Mouse (Mus musculus) limb, embryonic 12.5 days (tissue): Measurements from ENCODE around the gene Cblc. TPM values are rescaled to one million over a fixed set of nuclear protein-coding genes. Genes with fewer than 3 reads are reported as not detected.

Experiments used
- ATAC-seq: fragments of 200-750 bp; cut with Nextera tagmentation; 2 replicates; pipeline ENCODE4 v1.8.0; 2017; ENCODE audit warnings: low read depth, moderate TSS enrichment; ENCODE audit not compliant: insufficient number of reproducible peaks, insufficient read depth, low FRiP score, low TSS enrichment
- H3K27ac ChIP-seq: fragments of 300-500 bp; sonication (generic); 2 replicates; pipeline ENCODE4 v1.5.1; 2016; ENCODE audit warnings: mild to moderate bottlenecking, moderate library complexity
- H3K27me3 ChIP-seq: fragments of 300-500 bp; sonication (generic); 2 replicates; pipeline ENCODE4 v1.6.1; 2016; ENCODE audit warnings: mild to moderate bottlenecking, moderate library complexity
- H3K36me3 ChIP-seq: fragments of 300-500 bp; sonication (generic); 2 replicates; pipeline ENCODE4 v1.6.1; 2016; ENCODE audit warnings: mild to moderate bottlenecking, moderate library complexity
- H3K4me1 ChIP-seq: fragments of 300-500 bp; sonication (generic); replicated peaks from 2 replicates; pipeline ENCODE4 v1.6.1; 2016
- H3K4me2 ChIP-seq: fragments of 300-500 bp; sonication (generic); 2 replicates; pipeline ENCODE4 v1.6.1; 2016; ENCODE audit warnings: mild to moderate bottlenecking, moderate library complexity
- H3K4me3 ChIP-seq: fragments of 300-500 bp; sonication (generic); replicated peaks from 2 replicates; pipeline ENCODE4 v1.5.1; 2016; ENCODE audit warnings: mild to moderate bottlenecking
- H3K9ac ChIP-seq: fragments of 300-500 bp; sonication (generic); replicated peaks from 2 replicates; pipeline ENCODE4 v1.6.1; 2016; ENCODE audit warnings: mild to moderate bottlenecking, moderate library complexity
- H3K9me3 ChIP-seq: fragments of 300-500 bp; sonication (generic); 2 replicates; pipeline ENCODE4 v1.6.1; 2016; ENCODE audit warnings: mild to moderate bottlenecking, moderate library complexity
- WGBS: fragments of 180-500 bp; shearing (Covaris S2); methylation state at CpG from one replicate; pipeline ENCODE4 v1.1.7; 2016; 5-methylcytosine and 5-hydroxymethylcytosine counted together
- polyA plus RNA-seq: library from polyadenylated mRNA; unstranded; fragments of >200 nt; fragmentation: Nextera tagmentation; extraction: Ambion mirVana; gene quantifications from 2 replicates; pipeline ENCODE4 v1.2.1, GENCODE M21; 2016

Gene Cblc
- polyA plus RNA-seq, 1 experiment from 2014 or later: 2.8 TPM

- Histone ChIP-seq H3K36me3 (peaks cover 67% of the 10 kb centered on the region), H3K27me3 (no peaks in the 10 kb centered on the region), H3K9me3 (no peaks in the 10 kb centered on the region), H3K4me1 (peaks cover 23% of the 10 kb centered on the region), H3K4me2 (no peak overlapping the region), H3K27ac (peak overlapping the region; percentile 29; the same call in 1 of the 2 replicates), H3K4me3 (no peak overlapping the region), H3K9ac (no peak overlapping the region)
- 11% methylated on average over 8 of the region's 8 CpGs for WGBS
- no peak; the same call in 1 of the 2 replicates for ATAC-seq
Observed at GRCm38 (mm10) chr7:19741329-19742031, 55.1 kb downstream of the Cblc start.

DNA sequence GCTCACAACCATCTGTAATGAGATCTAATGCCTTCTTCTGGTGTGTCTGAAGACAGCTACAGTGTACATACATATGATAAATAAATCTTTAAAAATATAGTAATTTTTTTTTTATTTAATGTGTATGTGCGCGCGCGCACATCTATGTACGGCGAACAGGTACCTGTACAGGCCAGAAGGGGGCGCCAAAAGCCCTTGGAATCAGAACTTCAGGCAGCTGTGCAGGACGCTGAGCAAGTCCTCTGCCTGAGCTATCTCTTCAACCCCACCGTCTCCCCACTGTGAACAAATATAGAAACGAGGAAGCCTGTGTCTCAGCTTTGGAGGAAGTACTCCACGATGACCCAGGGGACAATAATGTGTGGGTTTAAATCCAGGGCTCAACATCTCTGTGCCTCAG, 56.3 kb downstream of the Cblc start:
- ATAC-seq: no peak
- H3K9ac ChIP-seq: no peak overlapping the region
- WGBS: 89% methylated on average over 11 of the region's 11 CpGs
- no peak overlapping the region for H3K4me2 ChIP-seq
- H3K9me3 ChIP-seq: no peaks in the 10 kb centered on the region
- H3K4me3 ChIP-seq: no peak overlapping the region
- no peak overlapping the region for H3K27ac ChIP-seq
- peaks cover 74% of the 10 kb centered on the region for H3K36me3 ChIP-seq
- no peaks in the 10 kb centered on the region for H3K27me3 ChIP-seq
- H3K4me1 ChIP-seq: peaks cover 15% of the 10 kb centered on the region

DNA sequence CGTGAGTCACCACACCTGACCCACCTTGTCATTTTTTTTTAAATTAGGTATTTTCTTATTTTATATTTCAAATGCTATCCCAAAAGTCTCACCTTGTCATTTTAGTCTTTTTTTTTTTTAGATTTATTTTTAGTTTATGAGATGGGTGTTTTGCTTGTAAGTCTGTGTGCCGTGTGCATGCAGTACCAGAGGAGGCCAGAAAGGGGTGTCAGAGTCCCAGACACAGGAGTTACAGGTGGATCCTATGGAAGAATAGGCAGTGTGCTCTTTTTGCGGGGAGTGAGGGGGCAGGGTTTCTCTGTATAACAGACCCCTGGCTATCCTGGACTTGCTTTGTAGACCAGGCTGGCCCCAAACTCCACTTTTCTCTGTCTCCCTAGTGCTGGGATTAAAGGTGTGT, 57.8 kb downstream of the Cblc start:
- no peak overlapping the region for H3K4me2 ChIP-seq
- H3K4me3 ChIP-seq: no peak overlapping the region
- WGBS: 87% methylated on average over 3 of the region's 3 CpGs
- no peak overlapping the region for H3K9ac ChIP-seq
- peaks cover 6% of the 10 kb centered on the region; the same call in 1 of the 2 replicates for H3K4me1 ChIP-seq
- ATAC-seq: no peak
- peaks cover 78% of the 10 kb centered on the region for H3K36me3 ChIP-seq
- H3K27ac ChIP-seq: no peak overlapping the region; the same call in 1 of the 2 replicates
- H3K9me3 ChIP-seq: no peaks in the 10 kb centered on the region
- H3K27me3 ChIP-seq: no peaks in the 10 kb centered on the region

DNA sequence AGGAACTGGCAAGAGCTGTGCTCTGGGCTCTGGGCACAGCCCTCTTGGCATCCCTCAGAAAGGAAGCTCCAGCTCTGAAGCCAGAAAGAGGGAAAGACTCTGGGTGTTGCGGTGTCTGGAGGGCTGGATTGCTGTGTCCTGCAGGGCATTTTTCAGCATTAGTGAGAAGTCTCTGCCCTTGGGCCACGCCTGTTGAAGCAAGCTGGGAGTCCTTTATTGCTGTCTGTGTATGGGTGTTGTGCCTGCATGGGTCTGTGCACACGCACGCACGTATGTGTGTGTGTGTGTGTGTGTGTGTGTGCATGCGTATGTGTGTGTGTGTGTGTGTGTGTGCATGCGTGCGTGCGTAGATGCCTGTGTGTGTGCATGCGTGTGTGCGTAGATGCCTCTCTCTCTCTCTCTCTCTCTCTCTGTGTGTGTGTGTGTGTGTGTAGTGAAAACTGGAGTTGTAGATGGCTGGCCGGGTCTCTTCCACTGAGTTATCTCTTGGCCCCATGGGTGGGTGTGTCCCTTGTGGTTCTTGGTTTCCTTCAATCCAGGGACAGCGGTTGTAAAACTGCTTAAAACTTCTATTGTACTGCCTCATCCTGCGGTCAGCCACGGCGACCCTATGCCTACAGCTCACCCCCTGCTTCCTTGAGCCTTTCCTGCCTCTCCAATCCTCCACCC, 60.1 kb downstream of the Cblc start:
- Histone ChIP-seq H3K9me3 (no peaks in the 10 kb centered on the region), H3K9ac (no peak overlapping the region), H3K36me3 (peaks cover 83% of the 10 kb centered on the region), H3K4me2 (no peak overlapping the region), H3K4me3 (no peak overlapping the region), H3K4me1 (peaks cover 2% of the 10 kb centered on the region; the same call in 1 of the 2 replicates), H3K27me3 (no peaks in the 10 kb centered on the region), H3K27ac (no peak overlapping the region)
- no peak for ATAC-seq
- WGBS: 92% methylated on average over 16 of the region's 16 CpGs

DNA sequence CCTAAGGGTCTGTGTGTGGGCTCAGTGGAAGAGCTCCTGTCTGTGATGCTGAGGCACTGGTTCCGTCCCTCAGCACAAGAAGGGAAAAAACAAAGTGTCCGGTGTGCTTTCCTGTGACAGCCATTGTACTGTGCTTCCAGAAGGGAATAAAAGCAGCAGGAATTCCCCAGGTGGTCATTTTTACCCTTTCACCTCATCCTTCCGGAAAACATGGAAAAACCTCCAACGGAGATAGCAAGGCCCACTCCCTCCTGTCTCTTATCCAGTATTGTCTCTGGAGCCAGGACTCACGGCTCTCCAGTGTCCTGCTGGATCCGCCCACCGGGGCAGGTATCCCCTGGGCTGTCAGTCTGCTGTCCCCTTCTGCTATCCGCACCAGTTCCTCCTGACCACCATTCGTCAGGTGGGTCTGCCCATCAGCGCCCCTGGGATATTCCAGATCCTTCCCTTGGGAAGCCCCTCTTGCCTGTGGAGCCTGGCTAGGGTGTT, 62.4 kb downstream of the Cblc start:
- no peak for ATAC-seq
- WGBS: 85% methylated on average over 10 of the region's 10 CpGs
- no peak overlapping the region for H3K4me3 ChIP-seq
- H3K27ac ChIP-seq: no peak overlapping the region
- no peak overlapping the region for H3K9ac ChIP-seq
- H3K4me1 ChIP-seq: no peaks in the 10 kb centered on the region
- H3K9me3 ChIP-seq: no peaks in the 10 kb centered on the region
- H3K27me3 ChIP-seq: no peaks in the 10 kb centered on the region
- H3K36me3 ChIP-seq: peaks cover 90% of the 10 kb centered on the region
- no peak overlapping the region for H3K4me2 ChIP-seq

Other genes starting within 250 kb of the Cblc start
- gene Ppp1r37, start 233.7 kb downstream of the Cblc start, polyA plus RNA-seq: 33.2 and 39.7 TPM in 2 replicates
- 0.38 and 0.61 TPM in 2 replicates for gene Zfp296, start 219.5 kb downstream of the Cblc start, polyA plus RNA-seq
- gene Gemin7, start 219.2 kb downstream of the Cblc start, polyA plus RNA-seq: 167 and 170 TPM in 2 replicates
- 77.4 and 78.4 TPM in 2 replicates for gene Clasrp, start 192.3 kb downstream of the Cblc start, polyA plus RNA-seq
- gene Relb, start 167.4 kb downstream of the Cblc start, polyA plus RNA-seq: 5.8 and 7.3 TPM in 2 replicates
- 92.6 and 94.2 TPM in 2 replicates for gene Clptm1, start 131.8 kb downstream of the Cblc start, polyA plus RNA-seq
- 0.97 TPM in 1 of 2 replicates, not detected in the other for gene Apoc2, start 118.9 kb downstream of the Cblc start, polyA plus RNA-seq
- gene Gm44805, start 115.4 kb downstream of the Cblc start, polyA plus RNA-seq: not detected in 2 replicates
- not detected in 2 replicates for gene Apoc4, start 115.3 kb downstream of the Cblc start, polyA plus RNA-seq
- gene Apoc1, start 104.1 kb downstream of the Cblc start, polyA plus RNA-seq: 4.6 and 7.0 TPM in 2 replicates
- 114 and 131 TPM in 2 replicates for gene Apoe, start 97.6 kb downstream of the Cblc start, polyA plus RNA-seq
- 166 and 174 TPM in 2 replicates for gene Tomm40, start 81.4 kb downstream of the Cblc start, polyA plus RNA-seq
- 65.0 and 74.9 TPM in 2 replicates for gene Nectin2, start 46.3 kb downstream of the Cblc start, polyA plus RNA-seq
- gene Bcam, start 25.8 kb downstream of the Cblc start, polyA plus RNA-seq: 59.7 and 63.3 TPM in 2 replicates
- gene Bcl3, start 26.0 kb upstream of the Cblc start, polyA plus RNA-seq: 0.54 and 0.82 TPM in 2 replicates
- gene Gm19345, start 55.2 kb upstream of the Cblc start, polyA plus RNA-seq: 0.43 TPM in 1 of 2 replicates, not detected in the other
- not detected in 2 replicates for gene Ceacam16, start 64.5 kb upstream of the Cblc start, polyA plus RNA-seq
- gene Ceacam19, start 91.2 kb upstream of the Cblc start, polyA plus RNA-seq: not detected in 2 replicates
- gene Pvr, start 124.4 kb upstream of the Cblc start, polyA plus RNA-seq: 7.5 and 8.1 TPM in 2 replicates
- gene Igsf23, start 153.9 kb upstream of the Cblc start, polyA plus RNA-seq: 0.14 TPM in 1 of 2 replicates, not detected in the other
- not detected in 2 replicates for gene Ceacam20, start 168.6 kb upstream of the Cblc start, polyA plus RNA-seq
- not detected in 2 replicates for gene Nlrp9b, start 194.7 kb upstream of the Cblc start, polyA plus RNA-seq